Mouse (Mus musculus) limb, embryonic 12.5 days (tissue): ENCODE data around the gene Zfp84. TPM values are rescaled to one million over a fixed set of nuclear protein-coding genes. Genes with fewer than 3 reads are reported as not detected.

ENCODE experiments used
- ATAC-seq: fragments of 200-750 bp; cut with Nextera tagmentation; 2 replicates; pipeline ENCODE4 v1.8.0; 2017; ENCODE audit warnings: low read depth, moderate TSS enrichment; ENCODE audit not compliant: insufficient number of reproducible peaks, insufficient read depth, low FRiP score, low TSS enrichment
- H3K27ac ChIP-seq: fragments of 300-500 bp; sonication (generic); 2 replicates; pipeline ENCODE4 v1.5.1; 2016; ENCODE audit warnings: mild to moderate bottlenecking, moderate library complexity
- H3K27me3 ChIP-seq: fragments of 300-500 bp; sonication (generic); 2 replicates; pipeline ENCODE4 v1.6.1; 2016; ENCODE audit warnings: mild to moderate bottlenecking, moderate library complexity
- H3K36me3 ChIP-seq: fragments of 300-500 bp; sonication (generic); 2 replicates; pipeline ENCODE4 v1.6.1; 2016; ENCODE audit warnings: mild to moderate bottlenecking, moderate library complexity
- H3K4me1 ChIP-seq: fragments of 300-500 bp; sonication (generic); replicated peaks from 2 replicates; pipeline ENCODE4 v1.6.1; 2016
- H3K4me2 ChIP-seq: fragments of 300-500 bp; sonication (generic); 2 replicates; pipeline ENCODE4 v1.6.1; 2016; ENCODE audit warnings: mild to moderate bottlenecking, moderate library complexity
- H3K4me3 ChIP-seq: fragments of 300-500 bp; sonication (generic); replicated peaks from 2 replicates; pipeline ENCODE4 v1.5.1; 2016; ENCODE audit warnings: mild to moderate bottlenecking
- H3K9ac ChIP-seq: fragments of 300-500 bp; sonication (generic); replicated peaks from 2 replicates; pipeline ENCODE4 v1.6.1; 2016; ENCODE audit warnings: mild to moderate bottlenecking, moderate library complexity
- H3K9me3 ChIP-seq: fragments of 300-500 bp; sonication (generic); 2 replicates; pipeline ENCODE4 v1.6.1; 2016; ENCODE audit warnings: mild to moderate bottlenecking, moderate library complexity
- WGBS: fragments of 180-500 bp; shearing (Covaris S2); methylation state at CpG from one replicate; pipeline ENCODE4 v1.1.7; 2016; 5-methylcytosine and 5-hydroxymethylcytosine counted together
- polyA plus RNA-seq: library from polyadenylated mRNA; unstranded; fragments of >200 nt; fragmentation: Nextera tagmentation; extraction: Ambion mirVana; gene quantifications from 2 replicates; pipeline ENCODE4 v1.2.1, GENCODE M21; 2016

Gene Zfp84
- polyA plus RNA-seq, 1 experiment from 2014 or later: 14.0 TPM

DNA sequence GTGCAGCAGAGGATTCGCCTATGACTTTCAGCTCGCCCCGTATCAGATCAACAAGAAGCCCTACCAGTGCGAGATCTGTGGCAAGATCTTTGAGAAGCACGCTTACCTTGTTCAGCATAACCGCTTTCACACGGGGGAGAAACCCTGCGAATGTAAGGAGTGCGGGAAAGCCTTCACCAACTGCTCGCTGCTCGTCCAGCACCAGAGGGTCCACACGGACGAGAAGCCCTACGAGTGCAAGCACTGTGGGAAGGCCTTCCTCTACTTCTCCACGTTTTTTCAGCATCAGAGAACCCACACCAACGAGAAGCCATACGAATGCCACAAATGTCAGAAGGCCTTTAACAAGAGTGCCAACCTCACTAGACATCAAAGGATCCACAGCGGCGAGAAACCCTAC lies 8.2 kb downstream of the Zfp84 start:
- no peak for ATAC-seq
- H3K9ac ChIP-seq: no peak overlapping the region
- no peak overlapping the region for H3K4me3 ChIP-seq
- WGBS: 95% methylated on average over 19 of the region's 19 CpGs
- H3K4me2 ChIP-seq: no peak overlapping the region
- H3K27me3 ChIP-seq: no peaks in the 10 kb centered on the region
- H3K36me3 ChIP-seq: peaks cover 87% of the 10 kb centered on the region
- H3K27ac ChIP-seq: no peak overlapping the region
- no peaks in the 10 kb centered on the region for H3K9me3 ChIP-seq
- H3K4me1 ChIP-seq: no peaks in the 10 kb centered on the region

DNA sequence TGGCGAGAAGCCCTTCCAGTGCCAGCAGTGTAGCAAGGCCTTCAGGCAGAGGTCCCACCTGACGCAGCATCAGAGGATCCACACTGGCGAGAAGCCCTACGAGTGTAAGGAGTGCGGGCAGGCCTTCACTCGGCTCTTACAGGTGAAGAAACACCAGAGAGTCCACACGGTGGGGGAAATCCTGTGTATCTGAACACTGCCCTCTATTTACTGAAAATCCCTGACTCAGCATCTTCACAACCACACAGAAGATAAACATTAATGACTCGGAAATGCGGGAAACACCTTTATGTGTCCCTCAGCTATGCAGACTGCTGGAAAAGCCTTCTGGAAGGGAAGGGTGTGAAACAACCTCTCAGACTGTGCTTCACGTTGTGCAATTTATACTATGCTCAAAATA lies 9.0 kb downstream of the Zfp84 start:
- no peak for ATAC-seq
- Histone ChIP-seq H3K27ac (no peak overlapping the region), H3K4me2 (no peak overlapping the region), H3K36me3 (peaks cover 83% of the 10 kb centered on the region), H3K27me3 (no peaks in the 10 kb centered on the region), H3K9ac (no peak overlapping the region), H3K4me3 (no peak overlapping the region), H3K4me1 (no peaks in the 10 kb centered on the region), H3K9me3 (no peaks in the 10 kb centered on the region)
- WGBS: 97% methylated on average over 10 of the region's 10 CpGs

DNA sequence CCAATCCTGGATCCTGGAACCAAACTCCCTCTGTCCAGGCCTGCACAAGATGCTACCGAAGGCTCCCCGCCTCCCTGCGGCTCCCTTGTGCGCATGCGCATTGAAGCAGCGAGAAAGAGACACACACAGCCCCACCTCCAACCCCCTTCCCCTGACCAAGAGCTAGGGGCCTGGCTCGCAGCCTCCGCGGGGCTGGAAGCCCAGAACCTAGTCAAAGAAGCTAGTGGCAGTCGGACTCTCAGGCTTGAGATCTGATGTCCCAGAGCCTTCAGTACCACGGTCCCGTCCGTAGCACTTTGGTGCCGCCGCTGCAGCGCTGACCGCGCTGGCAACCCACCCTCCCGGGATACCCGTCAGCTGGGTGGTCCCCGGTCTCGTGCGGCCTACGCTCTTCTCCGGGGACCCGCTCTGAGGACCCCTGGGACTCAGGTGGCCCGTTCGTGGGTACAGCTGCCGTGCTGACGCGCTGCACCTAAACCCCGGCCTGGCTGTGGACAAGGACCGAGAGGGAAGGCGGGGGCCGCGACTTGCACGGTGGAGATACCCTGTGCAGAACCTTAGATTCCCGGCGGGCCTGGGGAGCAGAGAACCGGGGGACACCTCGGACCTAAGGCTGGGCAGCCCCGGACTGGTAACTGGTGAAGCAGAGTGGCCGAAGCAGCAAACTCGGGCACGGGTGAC lies 15.7 kb downstream of the Zfp84 start, which contains the start of gene Zfp30:
TSS of gene Zfp30 (plus strand) at position 128 of the 681 bp plus-strand sequence.
- Histone ChIP-seq H3K36me3 (peaks cover 44% of the 10 kb centered on the region), H3K27me3 (no peaks in the 10 kb centered on the region), H3K9ac (peak within 1 kb of the TSS; percentile 82), H3K9me3 (no peaks in the 10 kb centered on the region), H3K27ac (peak within 1 kb of the TSS; percentile 91), H3K4me3 (peak within 1 kb of the TSS; percentile 82), H3K4me1 (peaks cover 13% of the 10 kb centered on the region), H3K4me2 (peak within 1 kb of the TSS; percentile 76)
- WGBS: under 1% methylated on average over 45 of the region's 45 CpGs
- peak; percentile 94 for ATAC-seq

DNA sequence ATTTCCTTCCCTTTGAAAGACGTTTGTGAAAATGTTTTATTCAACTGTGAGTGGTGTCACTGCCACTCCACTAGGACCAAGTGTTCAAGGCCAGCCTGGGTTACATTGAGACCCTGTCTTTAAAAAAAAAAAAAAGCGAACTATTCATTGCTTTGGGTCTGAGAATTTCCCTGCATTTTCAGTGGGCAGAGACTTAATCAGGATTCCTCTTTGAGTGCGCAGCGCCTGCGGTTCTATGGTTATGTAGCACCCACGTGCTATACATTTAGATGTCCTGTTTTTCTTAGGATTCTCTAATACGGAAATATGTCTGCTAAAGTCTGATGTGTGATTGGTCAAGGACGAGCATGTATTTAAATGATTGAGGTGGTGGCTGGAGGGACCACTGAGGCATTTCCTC lies 16.7 kb downstream of the Zfp84 start:
- no peak for ATAC-seq
- 69% methylated on average over 8 of the region's 8 CpGs for WGBS
- no peaks in the 10 kb centered on the region for H3K9me3 ChIP-seq
- H3K4me3 ChIP-seq: peak overlapping the region; percentile 82
- no peak overlapping the region for H3K27ac ChIP-seq
- H3K4me1 ChIP-seq: peaks cover 13% of the 10 kb centered on the region
- peaks cover 45% of the 10 kb centered on the region for H3K36me3 ChIP-seq
- no peak overlapping the region; the same call in 1 of the 2 replicates for H3K9ac ChIP-seq
- H3K4me2 ChIP-seq: peak overlapping the region; percentile 76
- H3K27me3 ChIP-seq: no peaks in the 10 kb centered on the region

DNA sequence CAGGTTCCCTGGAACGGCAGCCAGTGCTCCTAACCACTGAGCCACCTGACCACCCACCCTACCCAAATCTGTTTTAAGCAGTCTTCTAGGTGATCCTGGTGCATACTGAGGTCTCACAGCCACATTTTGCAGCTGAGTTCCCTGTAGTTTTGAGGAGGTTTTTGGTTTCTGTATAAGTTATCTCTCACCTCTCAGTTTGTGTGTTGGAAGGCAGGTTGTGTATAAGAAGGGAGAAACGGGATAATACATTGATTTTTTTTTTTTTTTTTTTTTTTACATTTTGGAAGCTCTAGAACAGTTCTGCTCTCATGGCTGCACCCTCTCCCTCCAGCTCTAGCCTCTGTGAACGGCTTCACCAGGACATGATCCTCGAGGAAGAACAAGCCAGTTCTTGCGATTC lies 17.5 kb downstream of the Zfp84 start:
- Histone ChIP-seq H3K4me2 (peak overlapping the region; percentile 76), H3K27me3 (no peaks in the 10 kb centered on the region), H3K4me3 (peak overlapping the region; percentile 82), H3K4me1 (peaks cover 13% of the 10 kb centered on the region), H3K36me3 (peaks cover 48% of the 10 kb centered on the region), H3K27ac (no peak overlapping the region), H3K9me3 (no peaks in the 10 kb centered on the region), H3K9ac (0 out of 2 replicates have a peak overlapping the region, but pooled peaks have one; percentile 35)
- WGBS: 70% methylated on average over 5 of the region's 5 CpGs
- no peak for ATAC-seq

DNA sequence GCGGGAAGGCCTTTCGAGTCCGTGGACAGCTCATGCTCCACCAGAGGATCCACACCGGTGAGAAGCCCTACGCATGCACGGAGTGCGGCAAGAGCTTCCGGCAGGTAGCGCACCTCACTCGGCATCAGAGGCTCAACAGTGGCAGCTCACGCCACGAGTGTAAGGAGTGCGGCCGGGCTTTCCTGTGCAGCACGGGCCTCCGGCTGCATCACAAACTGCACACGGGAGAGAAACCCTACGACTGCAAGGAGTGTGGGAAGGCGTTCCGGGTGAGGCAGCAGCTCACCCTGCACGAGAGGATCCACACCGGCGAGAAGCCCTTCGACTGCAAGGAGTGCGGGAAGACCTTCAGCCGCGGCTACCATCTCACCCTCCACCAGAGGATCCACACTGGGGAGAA lies 24.6 kb downstream of the Zfp84 start:
- Histone ChIP-seq H3K9me3 (peaks cover 11% of the 10 kb centered on the region), H3K4me3 (0 out of 2 replicates have a peak overlapping the region, but pooled peaks have one; percentile 1), H3K9ac (no peak overlapping the region), H3K4me1 (no peaks in the 10 kb centered on the region), H3K36me3 (peaks cover 67% of the 10 kb centered on the region), H3K4me2 (0 out of 2 replicates have a peak overlapping the region, but pooled peaks have one; percentile 8), H3K27me3 (peaks cover 24% of the 10 kb centered on the region), H3K27ac (no peak overlapping the region)
- no peak for ATAC-seq
- WGBS: 21% methylated on average over 27 of the region's 27 CpGs

DNA sequence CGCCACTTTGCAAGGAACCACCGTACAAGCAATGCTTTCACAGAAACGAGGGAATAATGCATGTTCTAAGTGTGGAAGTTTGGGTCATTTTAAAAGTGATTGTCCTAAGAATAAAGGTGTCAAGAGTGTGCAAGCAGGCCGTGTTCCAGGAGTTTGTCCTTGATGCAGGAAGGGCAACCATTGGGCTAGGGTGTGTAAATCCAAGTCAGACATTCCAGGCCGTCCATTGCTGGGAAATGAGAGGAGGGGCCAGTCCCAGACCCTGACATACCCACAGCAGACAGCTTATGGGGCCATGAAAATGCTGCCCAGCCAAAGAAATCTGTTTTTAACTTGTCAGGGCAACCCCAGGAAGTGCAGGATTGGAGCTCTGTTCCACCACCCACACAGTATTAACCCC lies 38.7 kb downstream of the Zfp84 start:
- ATAC-seq: no peak
- H3K4me2 ChIP-seq: no peak overlapping the region
- no peaks in the 10 kb centered on the region for H3K27me3 ChIP-seq
- no peaks in the 10 kb centered on the region for H3K4me1 ChIP-seq
- 0 out of 2 replicates have a peak, but pooled peaks cover 4% of the 10 kb centered on the region for H3K36me3 ChIP-seq
- peaks cover 7% of the 10 kb centered on the region; the same call in 1 of the 2 replicates for H3K9me3 ChIP-seq
- no peak overlapping the region for H3K9ac ChIP-seq
- no peak overlapping the region for H3K4me3 ChIP-seq
- WGBS: 82% methylated on average over 5 of the region's 5 CpGs
- no peak overlapping the region for H3K27ac ChIP-seq

DNA sequence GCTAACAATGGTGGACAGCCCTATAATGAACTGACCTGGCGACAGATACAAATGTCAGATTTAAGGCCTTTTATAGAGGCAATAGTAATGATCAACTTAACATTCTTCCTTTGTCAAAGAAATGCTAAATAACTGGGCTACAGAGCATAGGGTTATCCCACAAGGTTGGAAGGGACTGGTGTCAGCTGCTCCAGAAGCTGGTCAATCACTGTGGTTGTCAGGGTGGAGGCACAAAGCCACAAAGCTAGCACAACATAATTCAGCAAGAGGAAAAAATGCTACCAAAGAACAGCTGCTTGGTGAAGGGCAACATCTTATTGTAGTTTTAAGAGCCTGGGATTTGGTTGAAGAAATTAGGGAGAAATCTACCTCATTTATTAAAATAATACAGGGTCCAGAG lies 43.9 kb downstream of the Zfp84 start:
- Histone ChIP-seq H3K27me3 (no peaks in the 10 kb centered on the region), H3K4me1 (peaks cover 15% of the 10 kb centered on the region), H3K36me3 (0 out of 2 replicates have a peak, but pooled peaks cover 4% of the 10 kb centered on the region), H3K27ac (no peak overlapping the region), H3K4me2 (no peak overlapping the region), H3K4me3 (no peak overlapping the region), H3K9ac (no peak overlapping the region), H3K9me3 (peaks cover 7% of the 10 kb centered on the region; the same call in 1 of the 2 replicates)
- no peak for ATAC-seq
- 90% methylated on average over 1 of the region's 1 CpGs for WGBS

DNA sequence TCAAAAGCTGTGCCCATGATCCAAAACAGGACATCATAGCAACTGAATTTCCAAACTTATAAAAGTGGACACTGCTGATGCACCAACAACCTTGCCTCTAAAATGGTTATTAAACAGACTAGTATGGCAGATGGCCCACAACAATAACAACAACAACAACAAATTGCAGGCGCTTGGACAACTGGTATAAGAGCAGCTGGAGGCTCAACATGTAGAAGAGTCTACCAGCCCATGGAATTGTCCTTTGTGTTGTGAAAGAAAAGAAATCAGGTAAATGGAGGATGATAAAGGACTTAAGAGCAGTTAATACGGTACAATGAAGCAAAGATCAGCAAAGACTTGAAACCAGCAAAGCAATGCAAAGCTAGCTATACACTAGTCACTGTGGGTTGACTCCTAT lies 46.0 kb downstream of the Zfp84 start:
- Histone ChIP-seq H3K36me3 (0 out of 2 replicates have a peak, but pooled peaks cover 4% of the 10 kb centered on the region), H3K4me2 (peak overlapping the region; percentile 75), H3K27me3 (no peaks in the 10 kb centered on the region), H3K4me1 (peaks cover 25% of the 10 kb centered on the region), H3K9me3 (peaks cover 5% of the 10 kb centered on the region; the same call in 1 of the 2 replicates), H3K9ac (no peak overlapping the region), H3K4me3 (0 out of 2 replicates have a peak overlapping the region, but pooled peaks have one; percentile 65), H3K27ac (no peak overlapping the region)
- no peak for ATAC-seq
- 82% methylated on average over 2 of the region's 2 CpGs for WGBS

DNA sequence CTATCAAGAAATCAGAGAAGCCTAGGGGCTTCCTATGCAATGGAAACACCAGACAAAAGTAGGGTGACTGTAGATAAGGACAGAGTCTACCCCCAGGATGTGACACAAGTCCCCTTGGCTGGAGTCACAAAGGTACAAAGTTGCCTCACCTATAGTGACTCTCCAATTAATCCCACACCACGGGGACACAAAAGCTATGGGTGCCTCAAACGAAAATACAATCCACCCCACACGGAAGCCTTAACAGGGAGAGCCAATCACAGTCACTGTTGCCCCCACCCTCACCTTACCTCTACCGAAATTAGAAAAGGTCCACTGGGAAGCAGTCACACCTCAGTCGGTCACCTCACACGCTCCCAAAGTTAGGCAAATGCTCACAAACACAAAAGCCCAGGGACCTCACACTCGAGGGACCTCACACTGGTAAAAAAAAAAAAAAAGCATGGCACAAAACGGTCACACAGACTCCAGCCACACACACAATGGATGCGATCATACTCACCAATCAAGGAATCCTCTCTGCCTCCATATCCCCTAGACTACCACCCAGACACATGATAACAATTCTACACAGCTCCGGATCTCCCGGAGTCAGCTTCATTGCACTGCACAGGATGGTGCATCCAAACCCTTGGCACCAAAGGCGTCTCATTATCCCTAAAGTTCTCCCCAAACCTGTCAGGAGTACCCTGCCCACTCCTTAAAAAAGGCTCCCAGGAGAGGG lies 46.9 kb downstream of the Zfp84 start:
- H3K27ac ChIP-seq: no peak overlapping the region
- peaks cover 27% of the 10 kb centered on the region for H3K4me1 ChIP-seq
- H3K27me3 ChIP-seq: no peaks in the 10 kb centered on the region
- peak overlapping the region; percentile 65 for H3K4me3 ChIP-seq
- H3K9ac ChIP-seq: peak overlapping the region; percentile 70
- 0 out of 2 replicates have a peak, but pooled peaks cover 4% of the 10 kb centered on the region for H3K36me3 ChIP-seq
- peak overlapping the region; percentile 75 for H3K4me2 ChIP-seq
- peak; percentile 26; the same call in 1 of the 2 replicates for ATAC-seq
- WGBS: 4% methylated on average over 12 of the region's 12 CpGs
- peaks cover 4% of the 10 kb centered on the region; the same call in 1 of the 2 replicates for H3K9me3 ChIP-seq

DNA sequence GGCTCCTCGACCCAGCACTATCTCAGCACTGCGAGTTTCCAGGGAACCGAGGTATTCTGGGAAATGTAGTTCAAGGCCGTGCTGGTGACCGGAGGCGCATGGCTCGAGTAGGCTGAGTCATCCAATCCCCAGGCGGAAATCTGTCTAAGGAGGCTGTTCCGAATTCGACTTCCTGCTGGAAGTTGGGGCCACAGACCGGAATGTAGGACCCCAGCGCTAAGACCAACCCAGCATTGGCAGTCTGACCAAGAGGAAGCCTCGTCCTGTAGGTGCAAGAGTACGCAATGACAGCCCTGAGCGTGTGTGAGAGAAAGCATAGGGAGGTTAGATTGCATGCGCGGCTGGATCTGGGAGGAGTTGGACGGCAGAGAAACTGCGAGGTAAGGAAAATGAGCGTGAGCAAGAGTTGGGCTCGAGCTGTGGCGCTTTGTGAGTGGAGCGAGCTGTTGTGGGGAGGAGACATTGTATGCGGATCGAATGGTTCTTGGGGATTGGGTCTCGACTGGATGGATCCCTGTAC lies 47.6 kb downstream of the Zfp84 start, which contains the start of gene Zfp790:
TSS of gene Zfp790 (plus strand) at position 205 of the 520 bp plus-strand sequence.
- under 1% methylated on average over 26 of the region's 26 CpGs for WGBS
- Histone ChIP-seq H3K4me2 (peak within 1 kb of the TSS; percentile 75), H3K4me1 (peaks cover 27% of the 10 kb centered on the region), H3K36me3 (peaks cover 11% of the 10 kb centered on the region; the same call in 1 of the 2 replicates), H3K4me3 (peak within 1 kb of the TSS; percentile 65), H3K27me3 (no peaks in the 10 kb centered on the region), H3K9me3 (peaks cover 4% of the 10 kb centered on the region; the same call in 1 of the 2 replicates), H3K27ac (peak within 1 kb of the TSS; percentile 87), H3K9ac (peak within 1 kb of the TSS; percentile 70)
- ATAC-seq: peak; percentile 95
